Mouse (Mus musculus) liver, embryonic 14.5 days (tissue): ENCODE measurements around the gene Reg3d.
"Not testable (repeated sequence)": the region's sequence is repeated elsewhere in the genome, so short reads cannot be mapped to it uniquely, and the experiment has no call there.

Source experiments
- CTCF ChIP-seq: IDR thresholded peaks from 2 replicates; pipeline ENCODE4 v1.5.1; 2016; ENCODE audit warnings: antibody characterized with exemption, low read depth, control low read depth
- EP300 ChIP-seq: IDR thresholded peaks from 2 replicates; pipeline ENCODE4 v1.6.1; 2016; ENCODE audit warnings: antibody characterized with exemption, low read depth

GRCm38 (mm10) chr6:78422411-78422810, 43.7 kb upstream of the Reg3d start, which contains the start of gene Reg1:
- TF ChIP-seq CTCF, EP300: not testable (repeated sequence)
